Comparison of ENCODE assay signal across 9 mouse cellular contexts in the genomic region with DNA sequence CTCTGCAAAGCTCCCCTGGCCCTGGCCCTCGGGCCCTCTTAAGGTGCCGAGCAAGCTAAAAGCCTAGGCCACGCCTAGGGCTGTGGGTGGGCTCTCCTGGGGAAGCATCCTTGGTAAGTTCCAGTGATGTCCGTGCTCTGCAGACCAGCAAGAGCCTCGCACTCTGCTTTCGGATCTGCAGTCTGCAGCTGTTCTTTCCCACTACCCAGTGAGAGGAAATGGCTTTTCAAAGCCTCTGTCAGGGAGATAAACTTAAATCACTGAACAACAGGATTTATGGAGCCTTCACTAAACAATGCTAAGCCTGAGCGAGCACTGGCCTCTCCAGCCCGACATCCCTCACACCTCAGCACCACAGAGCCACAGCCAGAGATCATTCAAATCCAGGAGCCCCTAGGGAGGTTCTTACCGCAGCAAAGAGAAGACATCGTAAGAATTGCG.
DNase-seq lines count a peak whose midpoint lies in the region; ATAC-seq and TF ChIP-seq lines count a peak whose summit lies in the region.
"Had no signal": no experiment of that assay in that cellular context is flagged by ENCODE, and none has a peak within 500 bp of the region (broad histone marks: within the 10 kb centered on the region; RNA-seq: fewer than 3 reads in every experiment).

No protein-coding gene starts in this region.

- peaks cover 18% of the 10 kb centered on the region for H3K4me1 ChIP-seq in intestine, embryonic 14.5 days (replicated peaks; ENCODE audit: control insufficient read depth, insufficient read depth, low read length)
- H3K4me1 ChIP-seq in intestine, postnatal 0 days (replicated peaks; ENCODE audit: control insufficient read depth, insufficient read depth, low read length) = no peaks in the 10 kb centered on the region
- H3K4me1 ChIP-seq in intestine, embryonic 15.5 days (replicated peaks) = peaks cover 15% of the 10 kb centered on the region

- no peaks in the 10 kb centered on the region for H3K9me3 ChIP-seq in intestine, embryonic 14.5 days (ENCODE audit: control insufficient read depth, low read length)
- no peaks in the 10 kb centered on the region for H3K9me3 ChIP-seq in intestine, postnatal 0 days (ENCODE audit: control insufficient read depth)
- H3K9me3 ChIP-seq in intestine, embryonic 15.5 days = no peaks in the 10 kb centered on the region
- H3K9me3 ChIP-seq: liver, embryonic 12.5 days had no signal

- peaks cover 4% of the 10 kb centered on the region; the same call in 1 of the 2 replicates for H3K36me3 ChIP-seq in intestine, embryonic 14.5 days (ENCODE audit: control insufficient read depth, insufficient read depth, low read length)
- H3K36me3 ChIP-seq in intestine, postnatal 0 days (ENCODE audit: control insufficient read depth, insufficient read depth) = peaks cover 7% of the 10 kb centered on the region; the same call in 1 of the 2 replicates
- H3K36me3 ChIP-seq in intestine, embryonic 15.5 days = no peaks in the 10 kb centered on the region

- WGBS in intestine, embryonic 14.5 days = 7% methylated on average over 11 of the region's 11 CpGs
- 32% methylated on average over 11 of the region's 11 CpGs for WGBS in intestine, postnatal 0 days
- WGBS in intestine, embryonic 15.5 days = 16% methylated on average over 11 of the region's 11 CpGs

- peak overlapping the region; percentile 29 for H3K4me2 ChIP-seq in intestine, embryonic 14.5 days (ENCODE audit: low read length)
- H3K4me2 ChIP-seq in intestine, postnatal 0 days (replicated peaks; ENCODE audit: low read depth) = no peak overlapping the region
- peak overlapping the region; percentile 10; the same call in 1 of the 2 replicates for H3K4me2 ChIP-seq in intestine, embryonic 15.5 days (replicated peaks)
- H3K4me2 ChIP-seq: liver, embryonic 12.5 days had no signal

- H3K4me3 ChIP-seq in intestine, embryonic 14.5 days (ENCODE audit: low read depth, low read length) = no peak overlapping the region
- no peak overlapping the region for H3K4me3 ChIP-seq in intestine, postnatal 0 days (ENCODE audit: low read depth, low read length)
- no peak overlapping the region for H3K4me3 ChIP-seq in intestine, embryonic 15.5 days (replicated peaks)
- H3K4me3 ChIP-seq: liver, embryonic 12.5 days had no signal

- 0 out of 2 replicates have a peak overlapping the region, but pooled peaks have one; percentile 20 for H3K9ac ChIP-seq in intestine, embryonic 14.5 days (ENCODE audit: low read length)
- no peak overlapping the region for H3K9ac ChIP-seq in intestine, postnatal 0 days (ENCODE audit: low read depth, low read length)
- no peak overlapping the region for H3K9ac ChIP-seq in intestine, embryonic 15.5 days
- H3K9ac ChIP-seq: liver, embryonic 12.5 days had no signal

- no peak for DNase-seq in intestine, embryonic 14.5 days (ENCODE audit: low spot score)
- DNase-seq in embryo, embryonic 9.5 days (ENCODE audit: extremely low spot score) = peak; percentile 54
- peak; percentile 49 for DNase-seq in neural tube, embryonic 10.5 days (ENCODE audit: extremely low spot score, low spot score)
- DNase-seq in frontal cortex, postnatal 10 days (ENCODE audit: low spot score in 2 of 2) = no peak
- no peak for DNase-seq in layer of hippocampus, postnatal 25 days (ENCODE audit: extremely low spot score in 1 of 2, low spot score in 1 of 2)

- H3K27me3 ChIP-seq in intestine, embryonic 14.5 days (replicated peaks; ENCODE audit: control insufficient read depth, insufficient read depth, low read length) = no peaks in the 10 kb centered on the region
- H3K27me3 ChIP-seq in intestine, postnatal 0 days (replicated peaks; ENCODE audit: control insufficient read depth, insufficient read depth, low read length) = no peaks in the 10 kb centered on the region
- H3K27me3 ChIP-seq in intestine, embryonic 15.5 days (replicated peaks) = no peaks in the 10 kb centered on the region
- H3K27me3 ChIP-seq: liver, embryonic 12.5 days had no signal

- H3K27ac ChIP-seq in intestine, embryonic 14.5 days (ENCODE audit: low read depth) = peak overlapping the region; percentile 66
- H3K27ac ChIP-seq in intestine, postnatal 0 days (ENCODE audit: low read depth, low read length) = no peak overlapping the region
- peak overlapping the region; percentile 38 for H3K27ac ChIP-seq in intestine, embryonic 15.5 days
- H3K27ac ChIP-seq: liver, embryonic 12.5 days had no signal

- TF ChIP-seq CTCF in intestine, postnatal 0 days (IDR thresholded peaks at IDR 0.05; ENCODE audit: low read depth) = no peak

- peak; percentile 56; the same call in 1 of the 2 replicates for ATAC-seq in intestine, embryonic 14.5 days (replicated peaks; ENCODE audit: low FRiP score, low TSS enrichment, low read depth)
- no peak for ATAC-seq in intestine, postnatal 0 days
- ATAC-seq in intestine, embryonic 15.5 days = peak; percentile 51
- ATAC-seq in inflammation-experienced regulatory T-cells, adult 6 months = no peak
- ATAC-seq: liver, embryonic 12.5 days had no signal

Comparison
In these comparisons a context has a peak if more than half of its experiments do, and no peak if none do; other contexts are left out.
1. ATAC-seq: peak in intestine, embryonic 14.5 days (single experiment) and intestine, embryonic 15.5 days (single experiment); none in intestine, postnatal 0 days (single experiment) and inflammation-experienced regulatory T-cells, adult 6 months (single experiment).
2. DNase-seq: peak in embryo, embryonic 9.5 days (single experiment) and neural tube, embryonic 10.5 days (single experiment); none in intestine, embryonic 14.5 days (single experiment), frontal cortex, postnatal 10 days (0 of 2) and layer of hippocampus, postnatal 25 days (0 of 2).